Mouse (Mus musculus) thymus, postnatal 14 days (tissue): ENCODE data around the gene Nav1.

Experiments
- DNase-seq: peaks from one replicate; pipeline ENCODE4 v3.0.0; 2021

Gene Nav1

DNA sequence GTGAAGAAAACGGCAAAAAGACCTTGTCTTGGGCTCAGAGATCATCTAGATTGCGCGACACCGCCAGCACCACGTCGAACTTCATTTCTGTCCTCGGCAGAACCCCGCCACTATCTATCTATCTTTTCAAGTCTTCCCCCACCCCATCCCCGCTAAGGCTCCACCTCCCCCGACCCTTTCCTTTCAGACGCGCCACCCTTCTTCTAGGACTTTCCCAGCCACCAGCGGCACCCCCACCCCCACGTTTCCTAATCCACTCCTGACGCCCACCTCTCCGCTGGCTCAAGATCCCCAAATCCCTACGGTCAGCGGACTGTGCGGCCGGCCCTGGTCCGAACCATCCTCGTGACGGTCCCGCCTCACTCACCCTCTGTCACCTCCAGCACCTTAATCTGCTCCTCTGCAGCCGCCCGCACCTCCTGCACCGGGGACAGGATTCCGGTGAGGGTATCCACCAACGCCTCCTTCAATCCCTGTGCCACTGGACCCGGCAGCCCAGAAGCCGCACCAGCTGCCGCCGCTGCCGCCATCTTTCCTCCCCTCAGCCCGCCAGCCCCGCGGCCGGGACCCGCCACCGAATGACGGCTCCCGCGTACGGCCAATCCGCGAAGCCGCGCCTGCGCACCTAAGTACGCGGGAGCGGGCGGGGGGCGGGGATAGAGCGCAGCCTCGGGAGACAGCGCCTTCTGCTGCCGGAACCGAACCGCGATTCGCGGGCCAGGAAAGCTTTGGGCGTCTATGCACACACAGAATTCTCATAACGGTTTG is 177.0 kb downstream of the Nav1 start, which contains the start of gene Ipo9:
TSS of gene Ipo9 (minus strand) at position 599 of the 768 bp plus-strand sequence.
- peak; percentile 92 for DNase-seq

DNA sequence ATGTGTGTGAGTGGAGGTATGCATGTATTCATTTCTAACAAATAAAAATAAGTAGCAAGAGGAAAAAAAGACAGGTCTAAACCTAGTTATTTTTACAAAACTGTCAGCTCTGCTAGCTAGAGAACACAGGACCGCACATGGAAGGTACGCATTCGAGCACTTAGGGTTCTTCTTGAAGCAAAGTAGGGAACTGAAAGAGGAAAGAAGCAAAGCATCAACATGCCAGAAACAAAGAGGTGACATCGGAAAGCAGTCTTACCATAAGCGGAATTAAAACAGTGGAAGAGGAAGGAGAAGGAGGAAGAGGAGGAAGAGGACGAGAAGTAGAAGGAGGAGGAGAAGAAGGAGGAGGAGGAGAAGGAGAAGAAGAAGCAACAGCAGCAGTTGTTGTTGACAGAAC is 179.7 kb downstream of the Nav1 start:
- no peak for DNase-seq

DNA sequence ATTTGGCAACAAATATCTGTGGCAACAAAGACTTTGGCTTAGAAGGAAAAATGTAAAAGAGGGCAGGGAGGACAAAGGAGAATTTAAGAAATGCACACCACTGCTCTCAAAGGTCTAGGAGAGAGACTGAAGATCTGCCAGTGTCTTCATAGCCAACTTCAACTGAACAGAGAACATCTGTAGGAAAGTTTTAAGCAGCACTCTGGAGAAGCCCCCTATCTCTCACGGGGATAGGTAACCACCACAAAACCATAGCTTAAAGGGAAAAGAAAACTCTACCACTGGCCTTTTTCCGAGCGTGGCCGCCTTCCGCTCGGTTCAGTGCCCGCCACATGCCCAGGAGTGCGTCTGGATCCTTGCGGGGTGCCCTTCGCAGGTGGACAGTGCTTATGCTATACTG is 180.4 kb downstream of the Nav1 start:
- DNase-seq, result no peak

DNA sequence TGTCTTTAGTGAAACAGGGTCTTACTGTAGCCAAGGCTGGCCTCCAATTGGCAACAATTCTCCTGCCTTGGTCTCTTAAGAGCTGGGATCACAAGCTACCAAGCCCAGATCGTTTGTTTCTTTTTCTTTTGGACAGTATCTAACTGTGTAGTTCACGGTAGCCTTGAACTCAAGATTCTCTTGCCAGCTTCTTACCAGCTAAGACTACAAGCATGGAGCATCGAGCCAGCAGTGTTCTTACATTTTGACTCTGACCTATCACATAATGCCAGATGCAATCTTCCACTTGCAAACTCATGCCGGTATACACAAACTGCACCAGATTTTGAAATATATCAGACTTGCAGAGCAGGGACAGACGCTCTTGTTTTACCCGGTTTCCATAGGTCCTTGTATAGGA is 184.3 kb downstream of the Nav1 start:
- DNase-seq, result no peak

DNA sequence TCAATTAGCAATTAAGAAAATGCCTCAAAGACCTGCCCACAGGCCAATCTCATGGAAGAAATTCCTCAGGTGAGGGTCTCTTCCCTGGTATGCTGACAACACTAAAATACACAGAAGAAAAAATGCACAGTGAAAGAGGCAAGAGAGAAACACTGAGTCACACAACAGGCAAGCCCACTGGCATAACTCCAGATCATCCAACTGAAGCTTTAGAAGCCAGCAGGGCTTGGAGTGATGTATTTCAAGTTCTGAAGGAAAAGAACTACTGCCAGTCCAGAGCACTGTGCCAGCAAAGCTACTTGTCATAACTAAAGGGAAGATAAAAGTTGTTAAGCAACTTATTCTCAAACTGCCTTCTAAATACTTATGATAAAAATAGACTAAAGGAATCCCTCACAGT is 193.1 kb downstream of the Nav1 start:
- no peak for DNase-seq

DNA sequence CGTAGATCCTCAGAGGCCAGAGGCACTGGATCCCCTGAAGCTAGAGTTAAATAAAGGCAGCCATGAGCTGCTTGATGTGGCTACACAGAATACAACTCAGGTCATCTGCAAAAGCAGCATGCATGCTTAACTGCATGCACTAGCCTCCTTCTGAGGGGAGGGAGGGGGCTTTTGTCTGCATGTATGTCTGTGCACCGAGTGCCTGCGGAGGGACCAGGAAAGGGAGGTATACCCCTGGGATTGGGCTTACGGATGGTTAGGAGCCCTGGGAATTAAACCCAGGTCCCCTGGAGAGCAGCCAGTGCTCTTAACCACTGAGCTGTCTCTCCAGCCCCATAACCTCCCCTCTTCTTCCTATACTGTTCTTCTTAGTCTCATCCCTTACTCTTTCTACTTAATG is 195.0 kb downstream of the Nav1 start:
- DNase-seq, result no peak

DNA sequence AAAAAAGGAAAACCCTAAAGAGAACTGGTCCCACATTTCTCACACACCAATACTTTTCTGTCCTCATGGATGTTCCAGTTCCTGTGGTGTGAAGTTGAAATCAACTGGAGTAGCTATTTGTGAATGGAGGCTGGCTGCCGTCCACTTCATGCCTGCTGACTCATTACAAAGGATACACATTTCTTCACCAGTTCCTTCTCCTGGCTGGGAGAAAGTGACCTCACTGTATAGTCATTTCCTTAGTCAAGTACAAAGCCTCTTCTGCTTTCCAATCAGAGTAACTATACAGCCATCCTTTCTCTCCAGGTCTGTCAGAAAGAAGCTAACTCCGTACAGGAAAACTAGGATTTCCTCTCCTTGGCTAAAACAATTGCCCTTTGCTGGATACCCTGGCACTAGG is 196.1 kb downstream of the Nav1 start:
- DNase-seq, result no peak

DNA sequence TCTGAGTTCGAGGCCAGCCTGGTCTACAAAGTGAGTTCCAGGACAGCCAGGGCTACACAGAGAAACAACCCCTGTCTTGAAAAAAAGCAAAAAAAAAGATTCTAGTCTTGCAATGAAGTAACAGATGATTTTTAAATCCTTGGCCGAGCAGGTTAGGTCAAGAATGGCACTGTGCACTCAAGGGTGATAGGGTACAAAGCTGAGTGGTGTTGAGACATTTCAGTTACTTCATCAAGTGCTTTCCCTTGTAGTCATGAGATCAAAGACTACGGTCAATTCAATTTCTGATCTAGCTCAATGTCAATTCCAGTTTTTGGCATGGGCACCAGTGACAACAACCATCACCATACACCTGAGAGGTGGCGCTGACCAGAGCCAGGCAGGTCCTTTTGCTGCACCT is 198.1 kb downstream of the Nav1 start:
- no peak for DNase-seq

DNA sequence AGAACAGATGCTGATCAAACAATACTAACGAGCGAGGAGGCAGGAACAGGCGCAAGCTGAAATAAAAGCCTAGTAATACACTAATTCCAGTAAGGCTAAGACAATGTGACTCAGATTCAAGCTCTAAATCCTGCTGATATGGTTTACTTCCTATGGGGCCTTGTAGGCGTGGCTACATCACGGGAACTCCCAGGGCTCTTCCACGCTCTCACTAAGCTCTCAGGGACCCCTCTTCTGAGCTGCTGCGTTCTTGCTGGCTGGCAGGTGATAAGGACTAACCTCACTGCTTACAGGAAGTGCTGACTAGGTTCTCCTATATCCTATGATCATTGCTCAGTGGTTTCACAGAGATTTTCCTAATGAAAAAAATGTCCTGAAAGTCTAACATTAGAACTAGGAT is 201.7 kb downstream of the Nav1 start:
- no peak for DNase-seq

DNA sequence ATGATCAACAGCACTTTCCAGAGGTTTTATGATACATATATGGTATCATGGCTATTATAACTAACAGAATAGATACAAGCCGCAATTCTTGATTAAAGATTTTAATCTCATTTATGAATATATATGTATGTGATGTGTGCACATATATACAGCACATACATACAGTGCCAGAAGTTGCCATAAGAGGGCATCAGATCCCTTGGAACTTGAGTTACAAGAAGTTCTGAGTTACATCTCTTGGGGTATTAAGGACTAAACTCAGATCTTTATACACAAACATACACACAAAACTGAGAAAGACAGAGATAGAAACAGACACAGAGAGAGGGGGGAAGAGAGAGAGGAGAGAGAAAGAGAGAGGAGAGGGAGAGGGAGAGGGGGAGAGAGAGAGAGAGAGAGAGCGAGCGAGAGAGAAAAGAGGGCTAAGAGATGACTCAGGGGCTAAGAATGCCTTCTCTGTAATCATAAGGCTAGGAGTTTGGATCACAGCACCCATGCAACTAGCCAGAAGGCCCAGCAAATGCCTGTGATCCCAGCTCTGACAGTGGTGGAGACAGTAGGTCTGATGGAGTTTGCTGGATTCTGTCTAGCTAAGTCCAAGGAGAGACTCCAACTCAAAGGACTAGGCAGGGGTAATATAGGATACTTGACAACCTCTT is 205.5 kb downstream of the Nav1 start:
- no peak for DNase-seq

DNA sequence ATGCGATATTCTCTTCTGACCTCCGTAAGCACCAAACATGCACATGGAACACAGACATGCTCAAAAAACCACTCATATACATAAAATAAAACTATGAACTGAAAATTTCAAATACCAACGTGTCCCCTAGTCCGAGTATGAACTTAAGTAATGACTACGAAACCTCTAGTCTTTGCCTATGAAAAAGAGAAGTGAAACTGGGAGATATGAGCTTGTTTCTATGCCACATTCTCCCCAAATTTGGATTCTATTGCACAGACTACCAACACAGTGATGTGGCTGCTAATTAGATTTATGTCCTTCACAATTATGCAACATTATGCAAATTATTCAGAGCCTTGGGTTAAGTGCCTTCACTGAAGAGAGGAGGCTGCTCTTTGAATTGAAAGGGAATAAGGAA is 207.6 kb downstream of the Nav1 start:
- DNase-seq, result no peak

DNA sequence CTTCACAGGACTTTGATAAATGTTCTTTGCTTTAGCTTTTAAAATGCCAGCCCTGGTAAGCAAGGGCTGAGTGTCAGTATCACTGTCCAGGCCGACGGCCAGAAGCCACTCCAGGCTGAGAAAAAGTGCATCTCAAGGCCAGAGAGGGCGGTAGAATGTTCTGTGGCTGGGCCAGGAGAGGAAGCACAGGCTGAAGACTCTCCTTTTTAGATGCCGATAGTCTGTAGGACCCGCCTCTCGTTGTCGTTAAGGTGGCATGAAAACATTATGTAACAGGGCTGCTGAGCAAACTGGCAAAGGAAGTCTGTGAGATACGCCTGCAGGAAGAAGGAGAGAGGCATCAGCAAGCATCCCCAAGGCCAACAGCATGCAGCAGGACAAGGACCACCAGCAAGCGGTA is 221.9 kb downstream of the Nav1 start:
- DNase-seq, result no peak
